Mouse (Mus musculus) gastrocnemius, postnatal 10 days (tissue): ENCODE results near the gene Nek1. TPM values are rescaled to one million over a fixed set of nuclear protein-coding genes. Genes with fewer than 3 reads are reported as not detected.

Experiments used
- DNase-seq: peaks from one replicate; pipeline ENCODE4 v3.0.0; 2021; ENCODE audit warnings: mixed read lengths
- long read RNA-seq, 2 experiments: library from polyadenylated mRNA; stranded (forward); transcript quantifications; one replicate each; pipeline ENCODE4 v2.0.0; 2021
- total RNA-seq, 2 experiments: library from RNA; stranded (reverse); gene quantifications; 2 replicates each; pipeline ENCODE4 v1.2.3; 2021

Nek1 gene
- total RNA-seq, result 1 to 10 TPM; 5.5 to 8.9 TPM
- long read RNA-seq, experiment 1, full-length matches to known transcripts, result 2 of 3 reads
- long read RNA-seq, experiment 1, partial matches to known transcripts, result 0 of 3 reads
- long read RNA-seq, experiment 1, other reads (novel, unspliced or antisense), result 1 of 3 reads
- long read RNA-seq, experiment 2, full-length matches to known transcripts, result 1 of 3 reads
- long read RNA-seq, experiment 2, partial matches to known transcripts, result 1 of 3 reads
- long read RNA-seq, experiment 2, other reads (novel, unspliced or antisense), result 1 of 3 reads

GRCm38 (mm10) chr8:60992910-60993638 is at the start of gene Nek1:
Gene Nek1 (plus strand): TSS chr8:60993195.
- peak; percentile 98 for DNase-seq

- no peak for DNase-seq
These were observed 45.5 kb upstream of the Nek1 start for GRCm38 (mm10) chr8:60947503-60947902.

GRCm38 (mm10) chr8:60949859-60950258 is 43.1 kb upstream of the Nek1 start:
- DNase-seq, result no peak

- no peak for DNase-seq
These were observed 41.7 kb upstream of the Nek1 start for GRCm38 (mm10) chr8:60951271-60951670.

- DNase-seq, result no peak
These were observed 41.2 kb upstream of the Nek1 start for GRCm38 (mm10) chr8:60951757-60952156.

- DNase-seq, result no peak
These were observed 40.2 kb upstream of the Nek1 start for GRCm38 (mm10) chr8:60952803-60953202.

GRCm38 (mm10) chr8:60954281-60955014 is 38.5 kb upstream of the Nek1 start:
- DNase-seq, result peak; percentile 34

GRCm38 (mm10) chr8:60956847-60957246 is 36.1 kb upstream of the Nek1 start:
- DNase-seq, result no peak

- no peak for DNase-seq
These were observed 30.2 kb upstream of the Nek1 start for GRCm38 (mm10) chr8:60962763-60963162.

- DNase-seq, result no peak
These were observed 29.1 kb upstream of the Nek1 start for GRCm38 (mm10) chr8:60963931-60964330.

GRCm38 (mm10) chr8:60964518-60964917 is 28.5 kb upstream of the Nek1 start:
- DNase-seq, result no peak

- no peak for DNase-seq
These were observed 27.7 kb upstream of the Nek1 start for GRCm38 (mm10) chr8:60965306-60965705.

GRCm38 (mm10) chr8:60965741-60966140 is 27.3 kb upstream of the Nek1 start:
- no peak for DNase-seq

GRCm38 (mm10) chr8:60969091-60969490 is 23.9 kb upstream of the Nek1 start:
- no peak for DNase-seq

GRCm38 (mm10) chr8:60971808-60972207 is 21.2 kb upstream of the Nek1 start:
- peak; percentile 25 for DNase-seq

GRCm38 (mm10) chr8:60973448-60973847 is 19.5 kb upstream of the Nek1 start:
- no peak for DNase-seq

GRCm38 (mm10) chr8:60974837-60975236 is 18.2 kb upstream of the Nek1 start:
- DNase-seq, result no peak

- no peak for DNase-seq
These were observed 16.2 kb upstream of the Nek1 start for GRCm38 (mm10) chr8:60976818-60977217.

GRCm38 (mm10) chr8:60978496-60978895 is 14.5 kb upstream of the Nek1 start:
- DNase-seq, result no peak

- no peak for DNase-seq
These were observed 11.6 kb upstream of the Nek1 start for GRCm38 (mm10) chr8:60981388-60981787.

- peak; percentile 94 for DNase-seq
These were observed 10.0 kb upstream of the Nek1 start, which contains the start of gene Clcn3 for GRCm38 (mm10) chr8:60982701-60983687. Gene Clcn3 (minus strand): TSS chr8:60983300.

- DNase-seq, result peak; percentile 19
These were observed 9.3 kb upstream of the Nek1 start for GRCm38 (mm10) chr8:60983688-60984079.
